Mouse (Mus musculus): ENCODE measurements around the gene Zfp644.
"Not testable (repeated sequence)": the region's sequence is repeated elsewhere in the genome, so short reads cannot be mapped to it uniquely, and the experiment has no call there.

- not testable (repeated sequence) for TF ChIP-seq POLR2A (IDR thresholded peaks at IDR 0.05; ENCODE audit: control insufficient read depth, extremely low read depth, insufficient read depth, low read length, poor library complexity); CTCF (IDR thresholded peaks at IDR 0.05; ENCODE audit: borderline replicate concordance, control insufficient read depth, extremely low read depth, insufficient read depth, low read length, poor library complexity)
These were observed 18.3 kb downstream of the Zfp644 start for GRCm38 (mm10) chr5:106678823-106679222.
